Mouse (Mus musculus): ENCODE measurements around the gene Riiad1.

Riiad1 gene

GRCm38 (mm10) chr3:94463926-94464578 is 16.1 kb downstream of the Riiad1 start:
- no peak for DNase-seq (ENCODE audit: low spot score in 2 of 2)

DNA sequence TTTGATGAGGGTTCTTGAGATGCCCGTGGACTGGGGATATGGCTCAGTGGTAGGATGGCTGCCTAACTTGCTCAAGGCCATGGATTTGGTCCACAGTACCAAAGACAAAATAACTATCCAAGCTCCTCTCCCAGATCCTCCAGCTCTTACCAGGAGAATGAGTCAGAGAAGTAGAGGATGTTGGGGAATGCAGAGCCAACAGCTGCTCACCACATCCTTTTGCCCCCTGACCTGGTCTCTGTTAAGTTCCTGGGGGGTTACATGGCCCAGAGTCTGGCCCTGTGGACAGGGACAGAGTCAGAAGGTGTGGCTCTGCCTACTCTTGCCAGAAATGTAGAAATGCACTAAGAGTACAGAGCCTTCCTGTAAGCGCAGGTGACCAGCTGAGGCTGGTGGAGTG is 20.3 kb downstream of the Riiad1 start:
- DNase-seq (ENCODE audit: low spot score in 2 of 2): no peak

DNA sequence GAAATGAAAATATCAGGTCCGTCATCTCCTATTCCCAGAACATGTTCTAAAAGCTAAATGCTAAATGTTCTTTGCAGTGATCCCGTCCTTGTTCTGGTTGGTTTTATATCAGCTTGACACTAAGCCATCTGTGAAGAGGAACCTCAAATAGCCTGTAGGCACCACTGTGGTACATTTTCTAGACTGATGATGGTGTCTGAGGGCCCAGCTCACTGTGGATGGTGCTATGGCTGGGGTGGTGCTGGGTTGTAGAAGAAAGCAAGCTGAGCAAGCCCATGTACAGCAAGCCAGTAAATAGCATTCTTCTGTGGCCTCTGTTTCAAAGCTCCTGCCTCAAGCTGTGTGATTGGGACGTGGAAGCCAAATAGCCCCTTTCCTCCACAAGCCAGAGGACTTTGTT is 23.1 kb downstream of the Riiad1 start:
- DNase-seq (ENCODE audit: low spot score in 2 of 2): no peak

DNA sequence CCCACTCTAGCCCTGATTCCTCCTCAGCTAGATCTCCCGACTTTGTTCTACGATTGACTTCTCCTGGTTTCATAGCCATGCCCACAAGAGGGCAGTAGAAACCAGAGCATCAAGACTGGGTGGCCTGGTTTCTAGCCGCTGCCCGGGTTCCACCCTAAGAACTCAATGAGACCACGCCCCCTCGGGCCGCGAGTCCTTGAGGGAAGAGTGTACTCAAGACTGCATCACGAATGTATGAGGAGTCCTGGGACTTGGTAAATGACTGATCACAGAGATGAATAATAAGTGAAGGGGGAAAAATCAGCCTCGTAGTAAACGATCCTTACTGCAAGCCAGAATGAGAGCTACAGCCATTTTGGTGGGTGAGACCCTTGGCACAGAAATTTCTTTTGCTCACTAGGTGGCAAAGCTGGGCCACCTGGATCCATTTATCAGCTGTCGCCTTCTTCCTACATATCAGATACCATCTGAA is 23.6 kb downstream of the Riiad1 start:
- peak; percentile 51 to 71 for DNase-seq (ENCODE audit: low spot score in 2 of 2)

DNA sequence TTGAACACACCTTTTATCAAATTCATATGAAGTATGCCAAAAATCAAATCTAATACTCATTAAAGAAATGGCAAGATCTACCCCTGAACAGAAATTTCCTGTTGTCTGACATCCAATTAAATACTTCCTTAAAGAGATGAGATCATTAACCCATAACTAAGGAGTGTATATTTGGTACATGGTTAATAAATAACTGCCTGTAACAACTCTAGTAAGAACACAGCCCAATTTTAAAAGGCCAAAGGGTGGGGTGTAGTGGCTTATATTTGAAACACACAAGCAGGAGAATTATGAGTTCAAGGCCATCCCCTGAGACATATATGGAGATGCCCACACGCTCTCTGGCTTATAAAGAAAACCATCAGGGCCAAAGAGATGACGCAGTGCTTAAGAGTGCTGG is 30.8 kb downstream of the Riiad1 start:
- no peak for DNase-seq (ENCODE audit: low spot score in 2 of 2)

- DNase-seq (ENCODE audit: low spot score in 2 of 2): no peak
Observed at GRCm38 (mm10) chr3:94443597-94443964, 36.6 kb downstream of the Riiad1 start, which contains the start of gene Oaz3. Oaz3 (minus strand) TSS chr3:94443915.

DNA sequence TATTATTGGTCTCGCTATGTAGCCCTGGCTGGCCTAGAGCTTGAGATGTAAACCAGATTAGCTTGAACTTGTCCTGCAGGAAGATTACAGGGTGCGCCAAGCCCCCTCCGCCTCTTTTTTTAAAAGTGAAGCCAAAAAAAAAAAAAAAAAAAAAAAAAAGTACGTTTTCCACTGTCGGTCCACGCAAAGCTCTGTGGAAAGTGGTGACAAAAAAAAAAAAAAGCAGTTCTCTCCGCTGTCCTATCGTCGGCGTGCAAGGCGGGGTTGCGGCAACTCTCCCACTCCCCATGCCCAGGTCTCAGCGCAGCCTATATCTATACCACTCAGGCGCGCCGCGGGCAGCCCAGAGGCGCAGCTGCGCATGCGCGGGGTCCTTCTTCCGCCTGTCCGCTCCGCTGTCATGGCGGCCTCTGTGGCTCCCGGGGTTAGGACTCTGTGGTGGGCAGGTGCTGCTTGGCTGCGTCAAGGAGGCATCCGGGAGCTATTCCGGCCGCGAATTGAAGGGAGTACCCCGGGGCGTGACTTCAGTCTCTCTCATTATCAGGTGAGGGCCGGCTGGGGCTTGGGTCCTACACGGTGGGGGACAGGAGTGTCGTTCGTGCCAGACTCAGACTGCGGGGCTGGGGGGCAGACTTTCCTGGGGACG is 37.1 kb downstream of the Riiad1 start, which contains the start of gene Mrpl9:
TSS of gene Mrpl9 (plus strand) at position 368 of the 646 bp plus-strand sequence.
- DNase-seq (ENCODE audit: low spot score in 2 of 2): peak; percentile 81 to 87

DNA sequence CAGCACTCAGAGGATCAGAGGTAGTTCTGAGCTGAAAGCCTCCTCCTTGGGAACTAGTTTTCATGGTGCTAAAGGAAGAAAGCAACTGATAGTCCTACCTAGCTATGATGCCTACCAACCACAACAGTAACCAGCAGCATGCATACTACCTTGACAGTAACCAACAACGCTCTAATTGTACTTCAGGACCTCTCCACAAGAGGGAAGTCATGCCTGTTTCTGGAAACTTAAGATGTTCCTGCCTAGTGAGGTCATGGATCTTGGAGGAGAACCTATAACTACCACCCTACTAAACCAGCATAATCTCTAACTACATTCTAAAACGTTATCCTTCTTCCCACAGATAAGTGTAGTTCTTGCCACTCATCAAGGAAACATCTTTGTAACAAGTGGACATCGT is 39.0 kb downstream of the Riiad1 start:
- DNase-seq (ENCODE audit: low spot score in 2 of 2): no peak

DNA sequence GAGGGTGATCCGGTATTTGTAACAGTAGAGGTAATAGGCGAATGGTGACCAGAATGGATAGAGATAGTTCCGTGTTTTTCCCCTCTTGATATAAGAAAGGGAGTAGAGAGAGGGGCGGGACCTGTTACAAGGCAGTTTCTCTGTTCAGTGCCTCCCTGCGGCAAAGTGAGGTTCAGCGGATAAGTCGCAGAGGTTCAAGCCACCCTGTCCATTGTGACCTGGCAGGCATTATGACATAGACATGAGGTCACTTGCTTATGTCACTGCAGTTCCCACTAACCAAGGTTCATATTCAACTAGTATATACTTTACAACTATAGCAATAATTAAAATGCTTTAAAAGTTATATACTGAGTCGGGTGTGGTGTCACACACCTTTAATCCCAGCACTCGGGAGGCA is 43.7 kb downstream of the Riiad1 start:
- no peak for DNase-seq (ENCODE audit: low spot score in 2 of 2)

DNA sequence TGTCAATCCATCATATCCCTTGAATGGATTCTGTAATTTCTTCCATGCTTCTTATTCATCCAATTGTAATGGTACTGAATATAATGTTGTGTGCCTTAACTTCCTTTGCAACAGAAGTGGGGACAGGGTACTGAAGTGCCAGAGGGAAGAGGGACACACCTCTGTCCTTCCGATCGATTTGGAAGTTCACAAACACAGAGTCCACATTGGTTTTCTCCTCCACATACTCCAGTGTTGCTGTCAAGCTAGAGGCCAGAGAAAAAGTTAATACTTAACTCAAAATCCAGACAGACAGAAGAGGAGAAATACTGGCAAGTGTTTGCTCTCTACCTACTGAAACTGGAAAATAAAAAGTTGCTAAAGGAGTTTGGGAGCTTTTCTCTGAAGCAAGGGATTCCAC is 45.8 kb downstream of the Riiad1 start:
- no peak for DNase-seq (ENCODE audit: low spot score in 2 of 2)

GRCm38 (mm10) chr3:94430980-94431379 is 49.2 kb downstream of the Riiad1 start:
- no peak for DNase-seq (ENCODE audit: low spot score in 2 of 2)
